Mouse (Mus musculus) forelimb bud, embryonic 11.5 days (tissue): Measurements from ENCODE around the gene Clcc1.
A peak's percentile ranks its signal among the peaks of the same experiment; 100 is the strongest.
"Not testable (repeated sequence)": the region's sequence is repeated elsewhere in the genome, so short reads cannot be mapped to it uniquely, and the experiment has no call there.

Experiments
- DNase-seq: peaks from one replicate; pipeline ENCODE4 v3.0.0-alpha.2; 2012; ENCODE audit warnings: low read depth, low spot score

The Clcc1 gene

GRCm38 (mm10) chr3:108653710-108654379 lies at the start of gene Clcc1:
Gene Clcc1, plus strand, starts transcription at chr3:108653913.
- peak; percentile 90 for DNase-seq

DNA sequence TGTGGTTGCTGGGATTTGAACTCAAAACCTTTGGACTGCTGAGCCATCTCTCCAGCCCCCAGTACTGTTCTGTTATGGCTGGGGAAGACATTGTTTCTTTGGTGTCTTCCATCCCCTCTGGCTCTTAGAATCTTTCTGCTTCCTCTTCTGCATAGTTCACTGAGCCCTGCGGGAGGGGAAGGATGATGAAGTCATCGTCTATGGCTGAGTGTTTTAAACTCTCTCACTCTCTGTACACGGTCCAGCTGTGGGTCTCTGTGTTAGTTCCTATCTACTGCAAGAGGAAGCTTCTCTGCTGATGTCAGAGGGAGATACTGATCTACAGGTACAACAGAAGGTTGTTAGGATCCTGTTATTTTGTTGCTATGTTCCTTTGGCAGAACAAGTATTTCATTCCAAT lies 44.8 kb upstream of the Clcc1 start:
- DNase-seq = no peak

DNA sequence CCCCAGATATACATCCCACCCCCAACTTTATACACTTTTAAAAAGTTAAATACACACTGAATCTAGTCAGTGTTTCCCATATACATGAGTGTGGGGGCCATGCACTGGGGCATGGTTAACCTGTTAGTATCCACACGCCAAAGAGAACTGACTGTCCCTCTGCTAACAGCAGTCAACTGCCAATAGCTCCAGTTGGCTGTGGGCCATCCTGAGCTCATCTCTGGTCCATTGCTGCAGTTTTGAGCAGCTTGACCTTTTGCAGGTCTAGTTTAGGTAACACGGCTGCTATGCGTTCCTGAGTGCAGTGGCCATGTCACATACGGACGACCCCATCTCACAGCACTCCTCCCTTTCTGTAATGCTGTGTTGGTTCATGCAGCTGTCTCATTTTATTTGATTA lies 19.0 kb upstream of the Clcc1 start:
- no peak for DNase-seq

- DNase-seq = no peak
Measured at GRCm38 (mm10) chr3:108639412-108639811, 14.3 kb upstream of the Clcc1 start.

DNA sequence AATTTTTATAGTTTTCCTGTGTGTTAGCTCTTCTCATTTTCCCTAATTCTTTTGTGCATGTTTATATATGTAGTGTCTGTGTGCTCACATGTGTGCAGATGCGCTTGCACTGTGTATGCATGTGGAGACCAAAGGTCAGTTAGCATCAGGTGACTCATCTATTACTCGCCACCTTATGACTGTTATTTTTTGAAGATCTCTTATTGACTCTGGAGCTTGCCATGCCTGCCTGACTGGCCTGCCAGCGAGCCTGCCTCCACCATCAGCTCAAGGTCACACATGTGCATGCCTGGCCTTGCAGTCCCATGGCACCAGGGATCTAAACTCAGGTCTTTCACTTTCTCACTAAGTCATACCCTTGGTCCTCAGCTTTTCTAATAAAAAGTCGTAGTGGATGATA lies 12.7 kb upstream of the Clcc1 start:
- DNase-seq = no peak

DNA sequence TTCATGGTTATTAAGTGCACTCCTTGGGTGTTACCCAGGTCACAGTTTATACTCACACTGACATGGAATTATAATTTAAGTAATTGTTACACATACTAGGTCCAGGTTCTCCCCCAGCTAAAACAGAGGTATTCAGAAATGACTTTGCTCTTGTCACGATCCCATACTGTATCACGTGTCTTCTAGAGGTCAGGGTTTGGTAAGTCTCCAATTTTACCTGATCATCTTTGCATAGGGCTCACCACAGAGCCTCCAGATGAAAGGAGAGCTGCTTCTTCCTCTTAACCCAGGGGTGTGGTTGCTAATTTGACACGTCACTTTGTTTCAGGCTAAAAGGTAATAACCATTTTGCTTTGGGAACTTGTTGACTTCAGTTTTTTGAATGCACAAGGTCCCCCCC lies 8.9 kb upstream of the Clcc1 start:
- no peak for DNase-seq

GRCm38 (mm10) chr3:108646036-108646435 lies 7.7 kb upstream of the Clcc1 start:
- no peak for DNase-seq

- DNase-seq = not testable (repeated sequence)
Measured at GRCm38 (mm10) chr3:108647681-108648080, 6.0 kb upstream of the Clcc1 start.

GRCm38 (mm10) chr3:108652866-108653642 lies 659 bp upstream of the Clcc1 start:
- no peak for DNase-seq

DNA sequence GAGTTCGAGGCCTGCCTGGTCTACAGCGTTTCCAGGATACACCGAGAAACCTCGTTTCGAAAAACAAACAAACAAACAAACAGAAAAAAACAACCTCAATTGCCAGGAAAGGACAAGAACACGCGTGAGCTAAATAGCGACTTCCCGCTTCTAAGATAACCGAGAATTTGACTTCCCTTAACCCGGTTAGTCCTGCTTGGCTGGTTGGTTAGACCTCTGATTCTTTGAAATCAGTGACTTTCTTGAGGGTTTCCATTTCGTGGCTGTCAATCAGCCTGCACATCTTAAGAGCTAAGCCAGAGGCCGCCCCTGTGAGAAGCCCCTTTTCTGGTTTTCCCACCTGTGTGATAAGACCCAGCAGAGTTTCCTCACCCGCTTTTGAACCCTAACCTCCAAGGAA lies 853 bp downstream of the Clcc1 start:
- no peak for DNase-seq

- no peak for DNase-seq
Measured at GRCm38 (mm10) chr3:108655486-108655885, 1.8 kb downstream of the Clcc1 start.

DNA sequence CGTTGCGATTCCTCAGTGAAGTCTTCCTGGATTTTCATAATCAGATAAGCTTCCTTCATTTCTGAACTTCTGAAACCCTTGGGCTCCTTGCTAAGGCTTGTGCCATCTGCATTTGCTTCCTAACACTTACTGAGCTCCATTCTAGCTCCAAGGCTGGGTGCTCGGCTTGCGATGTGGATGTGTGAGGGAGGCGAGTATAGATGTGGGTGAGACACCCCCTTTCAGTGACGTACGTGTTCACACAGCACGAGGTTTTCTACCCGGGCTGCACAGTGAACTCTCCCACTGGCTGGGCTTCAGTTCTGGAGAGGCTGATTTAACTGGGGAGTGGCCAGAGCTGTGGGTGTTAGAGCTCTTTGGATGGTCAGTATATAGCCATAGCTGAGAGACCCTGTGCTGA lies 4.9 kb downstream of the Clcc1 start:
- no peak for DNase-seq

GRCm38 (mm10) chr3:108660941-108661340 lies 7.2 kb downstream of the Clcc1 start:
- no peak for DNase-seq

GRCm38 (mm10) chr3:108676616-108677015 lies 22.9 kb downstream of the Clcc1 start:
- DNase-seq = no peak

DNA sequence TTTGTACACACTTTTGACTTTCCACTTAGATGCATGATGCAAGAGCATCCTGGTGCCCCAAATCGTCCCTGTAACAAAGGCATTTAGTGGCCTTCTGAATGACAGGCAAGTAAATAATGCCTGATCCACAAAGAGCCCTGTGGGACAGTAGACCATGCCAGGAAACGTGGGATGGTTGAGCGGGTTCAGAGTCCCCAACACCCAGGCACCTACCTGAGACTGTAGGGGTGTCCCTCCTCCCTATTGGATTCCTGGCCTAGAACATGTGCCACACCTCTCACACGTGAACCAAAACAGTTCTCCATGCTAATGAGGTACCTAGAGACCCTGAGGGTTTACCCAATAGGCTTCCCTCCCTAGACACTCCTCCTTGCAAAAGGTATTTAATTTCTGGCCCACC lies 27.3 kb downstream of the Clcc1 start:
- DNase-seq = no peak

GRCm38 (mm10) chr3:108683597-108683996 lies 29.9 kb downstream of the Clcc1 start:
- DNase-seq = not testable (repeated sequence)

- DNase-seq = no peak
Measured at GRCm38 (mm10) chr3:108685701-108686100, 32.0 kb downstream of the Clcc1 start.

- DNase-seq = peak; percentile 23
Measured at GRCm38 (mm10) chr3:108689015-108689441, 35.3 kb downstream of the Clcc1 start.

- DNase-seq = peak; percentile 43
Measured at GRCm38 (mm10) chr3:108689446-108689845, 35.7 kb downstream of the Clcc1 start.

DNA sequence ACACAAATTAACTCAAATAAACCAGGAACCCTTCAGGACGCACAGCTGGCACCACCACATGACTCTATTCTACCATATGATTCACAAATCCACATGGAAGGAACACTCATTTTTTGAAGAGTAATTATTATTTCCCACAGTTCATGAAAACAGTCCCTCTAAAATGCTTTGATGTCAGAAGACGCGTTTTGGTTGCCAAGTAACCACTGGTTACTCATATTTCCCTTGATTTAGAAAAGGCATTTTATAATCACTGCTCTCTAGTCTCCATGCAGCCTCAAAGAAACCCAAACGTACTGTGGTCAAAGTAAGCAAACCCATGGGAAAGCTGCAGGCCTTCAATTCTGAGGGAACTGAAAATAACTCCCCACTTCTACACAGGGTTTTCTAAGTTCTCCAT lies 36.3 kb downstream of the Clcc1 start:
- no peak for DNase-seq

DNA sequence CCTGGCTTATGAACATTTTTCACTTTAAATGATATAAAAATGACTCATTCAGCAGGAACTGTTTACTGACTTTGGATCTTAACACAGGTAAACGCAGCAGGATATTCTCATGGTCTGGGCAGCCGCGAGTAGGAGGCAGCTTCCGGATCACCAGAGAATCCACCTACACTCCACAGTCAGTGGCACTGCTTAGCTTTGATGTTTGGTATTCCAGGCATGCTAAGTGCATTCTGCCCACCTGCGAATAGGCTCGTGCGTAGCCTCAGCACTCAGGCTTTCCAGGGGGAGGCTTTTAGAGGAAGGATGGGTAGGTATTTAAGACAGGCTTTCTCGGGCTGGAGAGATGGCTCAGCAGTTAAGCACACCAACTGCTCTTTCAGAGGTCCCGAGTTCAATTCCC lies 40.6 kb downstream of the Clcc1 start:
- no peak for DNase-seq

- no peak for DNase-seq
Measured at GRCm38 (mm10) chr3:108698662-108699061, 44.9 kb downstream of the Clcc1 start.

DNA sequence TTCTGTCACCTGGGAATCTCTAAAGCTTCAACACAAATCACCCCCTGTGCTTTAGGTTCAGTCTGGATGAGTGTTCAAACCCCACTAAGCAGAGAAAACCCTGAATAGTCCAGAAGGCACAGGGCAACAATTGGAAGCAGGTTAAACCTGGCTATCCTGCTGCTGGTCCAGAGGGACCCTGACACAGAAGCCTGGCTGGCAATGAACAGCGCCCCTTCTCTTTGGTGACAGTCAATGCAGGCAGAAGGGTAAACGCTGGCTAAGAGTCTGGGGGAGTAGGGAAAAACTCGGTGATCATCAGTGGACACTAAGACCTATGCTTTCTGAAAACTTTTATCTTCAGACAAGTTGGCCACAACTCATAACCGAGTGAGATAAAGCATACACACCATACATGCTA lies 46.1 kb downstream of the Clcc1 start:
- no peak for DNase-seq
